Mouse (Mus musculus) liver, postnatal 0 days (tissue): ENCODE results near the gene Enthd1.

Source experiments
- CTCF ChIP-seq: sonication (generic); IDR thresholded peaks from 2 replicates; pipeline ENCODE4 v1.5.1; 2016; ENCODE audit warnings: antibody characterized with exemption, low read depth
- EP300 ChIP-seq: IDR thresholded peaks from 2 replicates; pipeline ENCODE4 v1.6.1; 2016; ENCODE audit warnings: antibody characterized with exemption, low read depth, mild to moderate bottlenecking

GRCm38 (mm10) chr15:80430324-80430723 is 134.6 kb downstream of the Enthd1 start:
- TF ChIP-seq CTCF (no peak), EP300 (no peak)
